Mouse (Mus musculus) adrenal gland, adult 2 months (tissue): Measurements from ENCODE around the gene Nrip1. TPM values are rescaled to one million over a fixed set of nuclear protein-coding genes. Genes with fewer than 3 reads are reported as not detected.
"Not testable (repeated sequence)": the region's sequence is repeated elsewhere in the genome, so short reads cannot be mapped to it uniquely, and the experiment has no call there.

Experiments
- DNase-seq: peaks from one replicate; pipeline ENCODE4 v3.0.0; 2021
- long read RNA-seq: library from polyadenylated mRNA; stranded (forward); transcript quantifications from one replicate; pipeline ENCODE4 v2.0.0, GENCODE M21; 2021
- polyA plus RNA-seq: library from polyadenylated mRNA; depleted of rRNA; stranded (reverse); fragments of >200 nt; gene quantifications from 2 replicates; pipeline ENCODE4 v1.2.3, GENCODE M21; 2012; rRNA removed
- total RNA-seq, 2 experiments: library from RNA; stranded (reverse); gene quantifications; 2 replicates each; pipeline ENCODE4 v1.2.3; 2021

Nrip1 gene
- total RNA-seq (10 to 100 TPM; 80.3 to 95.3 TPM), polyA plus RNA-seq (7.6 and 7.7 TPM in 2 replicates)
- long read RNA-seq, full-length matches to known transcripts, result 1 of 4 reads
- long read RNA-seq, partial matches to known transcripts, result 0 of 4 reads
- long read RNA-seq, other reads (novel, unspliced or antisense), result 3 of 4 reads

DNA sequence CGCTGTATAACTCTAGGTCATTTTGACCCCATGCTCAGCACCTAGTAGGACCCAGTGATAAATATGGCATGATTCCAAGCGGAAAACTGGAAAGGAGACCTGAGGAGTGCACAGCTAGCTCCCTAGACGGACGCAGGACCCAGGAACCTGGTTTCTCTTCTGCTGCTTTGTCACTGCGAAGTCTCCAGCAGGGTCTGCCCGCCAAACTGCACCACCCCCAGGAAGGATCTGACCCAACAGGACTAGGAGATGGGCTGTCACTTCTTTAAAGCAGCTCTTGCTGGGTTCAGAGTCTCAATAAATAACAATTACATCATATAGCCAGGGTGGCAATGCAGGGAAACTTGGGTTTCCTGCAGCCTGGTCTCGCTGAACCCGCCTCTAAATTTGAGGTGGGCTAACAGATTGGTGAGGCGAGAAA is at the start of gene Nrip1:
TSS of gene Nrip1 (minus strand) at position 157 of the 421 bp plus-strand sequence.
- DNase-seq, result peak; percentile 81

- no peak for DNase-seq
Measured at GRCm38 (mm10) chr16:76422531-76422930, 48.9 kb upstream of the Nrip1 start.

DNA sequence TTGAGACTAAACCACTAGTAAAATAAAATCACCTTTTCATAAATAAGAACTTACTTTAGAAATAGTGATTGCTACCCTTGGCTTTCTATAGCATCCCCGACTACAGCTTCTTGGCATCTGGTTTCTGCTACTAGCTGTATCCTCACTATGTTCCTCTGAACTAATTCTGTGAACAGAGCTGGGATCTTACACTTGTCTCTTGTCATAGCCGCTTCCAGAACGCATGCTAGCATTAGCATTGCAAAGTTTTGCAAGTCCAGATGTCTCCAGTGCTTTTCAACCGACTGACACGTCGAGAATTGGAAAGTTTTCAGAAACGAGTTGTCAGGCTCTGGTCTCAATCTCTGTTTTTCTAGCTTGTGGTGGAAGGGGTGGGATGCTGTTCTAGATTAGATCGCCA is 46.2 kb upstream of the Nrip1 start:
- no peak for DNase-seq

DNA sequence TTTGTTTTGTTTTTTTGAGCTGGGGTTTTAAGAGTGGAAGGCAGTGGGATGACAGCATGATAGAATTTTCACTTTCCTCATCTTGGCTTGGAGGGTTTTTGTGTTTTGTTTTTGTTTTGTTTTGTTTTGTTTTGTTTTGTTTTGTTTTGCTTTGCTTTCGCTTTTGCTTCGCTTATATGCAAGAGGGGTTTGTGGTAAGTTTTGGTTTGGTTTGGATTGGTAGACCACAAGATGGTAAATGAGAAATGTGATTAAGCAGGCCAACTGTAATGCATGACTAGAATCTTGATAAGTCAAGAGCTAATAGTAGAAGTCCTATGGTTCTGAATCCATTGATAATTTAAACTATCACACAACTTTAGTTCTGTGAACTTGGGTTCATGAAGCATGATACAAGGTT is 42.9 kb upstream of the Nrip1 start:
- DNase-seq, result no peak

GRCm38 (mm10) chr16:76416060-76416438 is 42.4 kb upstream of the Nrip1 start:
- DNase-seq, result no peak

GRCm38 (mm10) chr16:76415407-76416059 is 41.9 kb upstream of the Nrip1 start:
- DNase-seq, result no peak

GRCm38 (mm10) chr16:76414528-76414927 is 40.9 kb upstream of the Nrip1 start:
- no peak for DNase-seq

GRCm38 (mm10) chr16:76413581-76413980 is 40.0 kb upstream of the Nrip1 start:
- DNase-seq, result peak; percentile 60

DNA sequence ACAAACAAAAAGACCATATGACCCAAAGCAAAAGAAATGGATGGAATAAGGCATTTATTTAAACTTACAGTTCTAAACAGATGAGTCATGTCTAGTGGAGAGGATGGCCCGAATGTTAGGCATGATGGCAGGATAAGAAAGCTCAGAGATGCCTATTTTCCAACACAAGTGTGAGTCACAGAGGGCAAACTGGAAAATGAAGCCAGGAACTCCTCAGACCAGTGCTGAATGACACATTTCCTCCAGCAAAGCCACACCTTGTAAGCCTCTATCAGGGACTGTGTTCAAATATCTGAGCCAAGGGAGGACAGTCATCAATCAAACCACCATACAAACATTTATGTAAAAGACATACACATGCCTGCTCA is 35.7 kb upstream of the Nrip1 start:
- DNase-seq, result peak; percentile 31

GRCm38 (mm10) chr16:76408696-76409354 is 35.2 kb upstream of the Nrip1 start:
- DNase-seq, result no peak

- no peak for DNase-seq
Measured at GRCm38 (mm10) chr16:76408241-76408640, 34.6 kb upstream of the Nrip1 start.

DNA sequence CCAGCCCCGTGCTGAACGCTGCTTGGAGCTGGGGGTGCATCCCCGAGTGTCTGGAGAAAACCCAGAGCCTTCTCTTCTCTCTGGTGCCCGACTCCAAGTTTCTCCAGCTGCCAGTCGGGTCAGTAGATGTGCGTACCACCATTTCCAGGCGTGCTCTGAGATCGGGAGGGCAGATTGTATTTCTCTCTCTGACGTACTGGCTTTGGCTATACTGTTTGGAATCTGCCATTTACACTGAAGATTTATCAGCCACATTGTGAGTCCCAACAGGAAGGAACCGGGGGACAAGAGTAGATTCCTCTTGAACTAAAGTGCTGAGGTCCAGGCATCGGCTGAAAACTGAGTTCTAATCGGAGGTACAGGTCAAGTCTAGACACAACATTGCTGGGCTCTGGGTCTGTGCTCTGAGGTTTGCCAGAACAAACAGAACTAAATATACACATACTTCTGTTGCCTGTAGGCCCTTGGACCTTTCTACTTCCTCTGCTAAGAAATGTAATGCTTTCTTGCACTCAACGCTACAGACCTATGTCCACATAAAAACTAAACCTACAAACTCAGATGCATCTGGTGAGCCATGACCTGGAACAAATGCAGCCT is 33.8 kb upstream of the Nrip1 start:
- no peak for DNase-seq

- no peak for DNase-seq
Measured at GRCm38 (mm10) chr16:76406897-76407296, 33.3 kb upstream of the Nrip1 start.

- DNase-seq, result no peak
Measured at GRCm38 (mm10) chr16:76406319-76406718, 32.7 kb upstream of the Nrip1 start.

DNA sequence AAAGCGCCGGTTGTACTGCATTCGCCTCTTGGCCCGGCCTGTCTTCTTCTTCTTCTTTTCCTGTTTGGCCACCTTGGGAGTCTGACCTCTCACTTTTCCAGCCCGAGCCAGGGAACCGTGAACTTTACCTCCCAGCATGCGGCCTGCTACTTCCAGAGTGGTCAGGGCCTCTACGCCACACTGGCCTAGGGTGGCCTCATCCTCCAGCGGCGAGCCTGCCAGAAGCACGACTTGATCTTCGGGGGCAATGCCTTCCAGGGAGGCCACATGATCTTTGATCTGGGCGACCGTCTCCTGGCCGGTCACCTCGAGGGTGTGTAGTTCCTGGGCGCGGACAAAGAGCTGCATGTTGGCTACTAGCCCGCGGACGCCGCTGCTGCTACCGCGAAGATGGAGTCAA is 29.7 kb upstream of the Nrip1 start:
- DNase-seq, result not testable (repeated sequence)

GRCm38 (mm10) chr16:76396512-76396911 is 22.9 kb upstream of the Nrip1 start:
- no peak for DNase-seq

DNA sequence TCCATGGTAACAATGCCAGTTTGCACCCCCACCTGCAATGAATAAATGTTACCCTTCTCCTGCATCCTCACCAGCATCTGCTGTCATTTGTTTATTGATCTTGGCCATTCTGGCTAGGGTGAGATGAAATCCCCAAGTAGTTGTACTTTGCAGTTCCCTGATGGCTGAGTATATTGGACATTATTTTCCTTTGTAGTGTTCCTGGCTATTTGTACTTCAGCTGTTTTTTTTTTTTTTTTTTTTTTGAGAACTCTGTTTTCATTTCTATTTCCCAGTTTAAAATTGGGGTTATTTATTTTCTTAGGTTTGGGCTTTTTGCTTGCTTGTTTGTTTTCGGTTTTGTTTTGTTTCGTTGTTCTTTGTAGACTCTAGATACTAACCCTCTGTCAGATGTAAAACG is 19.6 kb upstream of the Nrip1 start:
- DNase-seq, result no peak

DNA sequence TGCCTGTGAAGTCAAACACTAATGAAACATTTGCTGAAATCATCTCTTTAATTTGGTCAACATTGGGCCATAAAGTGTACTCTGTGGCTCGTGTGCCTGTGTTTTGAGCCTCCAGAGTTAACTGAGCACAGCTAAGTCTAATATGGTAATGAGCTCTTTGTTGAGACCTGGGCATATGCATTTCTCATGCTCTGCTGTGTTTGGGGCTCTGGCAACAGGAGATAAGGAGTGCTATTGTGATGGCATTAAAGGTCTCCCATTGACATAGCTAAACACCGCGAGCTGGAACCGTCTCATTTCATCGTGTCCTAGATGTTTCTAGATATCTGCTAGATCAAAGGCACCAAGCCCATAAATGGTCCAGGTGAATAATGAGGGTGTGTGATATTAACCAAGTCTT is 12.9 kb upstream of the Nrip1 start:
- DNase-seq, result no peak

GRCm38 (mm10) chr16:76386071-76386470 is 12.4 kb upstream of the Nrip1 start:
- no peak for DNase-seq

- DNase-seq, result no peak
Measured at GRCm38 (mm10) chr16:76377211-76377610, 3.6 kb upstream of the Nrip1 start.

GRCm38 (mm10) chr16:76376661-76377060 is 3.0 kb upstream of the Nrip1 start:
- no peak for DNase-seq

GRCm38 (mm10) chr16:76372941-76373561 is 576 bp downstream of the Nrip1 start:
- DNase-seq, result peak; percentile 94
